Mouse (Mus musculus): ENCODE measurements around the gene Jmjd8. TPM values are rescaled to one million over a fixed set of nuclear protein-coding genes. Genes with fewer than 3 reads are reported as not detected.

Jmjd8 gene
- polyA plus RNA-seq, 2 experiments: 13.7 to 17.3 TPM

DNA sequence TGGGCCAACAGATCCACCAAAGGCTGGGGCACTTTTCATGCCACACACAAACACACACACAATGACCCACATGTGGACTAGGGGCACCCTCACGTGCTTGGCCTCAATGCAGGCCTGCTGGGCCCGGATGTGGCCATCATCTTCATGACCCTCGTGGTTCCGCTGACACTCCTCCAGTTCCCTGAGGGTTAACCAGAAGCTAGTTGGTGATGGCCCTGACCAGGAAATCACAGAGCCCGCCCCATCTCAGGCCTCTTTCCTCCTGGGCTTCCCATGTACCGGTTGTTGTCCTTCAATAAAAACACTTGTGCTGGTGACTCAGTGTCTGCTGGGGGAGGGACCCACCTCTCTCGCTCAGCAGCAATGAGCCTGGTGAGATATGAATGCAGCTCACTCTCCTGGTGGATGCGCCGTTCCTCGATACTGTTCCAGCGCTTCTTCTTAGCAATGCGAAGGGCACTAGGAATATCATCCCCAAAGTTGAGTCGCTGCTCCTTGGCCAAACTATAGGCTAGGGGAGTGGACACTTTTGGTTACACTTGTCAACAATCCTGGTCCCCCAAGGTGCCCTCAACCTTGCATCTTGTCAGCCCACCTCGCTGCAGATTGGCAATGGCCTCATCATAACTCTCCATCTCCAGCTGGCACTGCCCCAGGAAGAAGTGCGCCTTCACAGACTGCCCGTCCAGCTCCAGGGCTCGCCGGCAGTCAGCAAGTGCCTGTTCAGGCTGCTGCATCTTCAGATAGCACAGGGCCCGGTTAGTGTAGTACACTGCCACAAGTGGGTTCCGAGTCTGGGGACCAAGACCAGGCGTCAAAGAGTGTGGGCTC, 3.0 kb downstream of the Jmjd8 start:
- Histone ChIP-seq H3K27ac (peak overlapping the region; percentile 38), H3K4me3 (ENCODE audit: insufficient read depth in 1 of 2, low read depth in 2 of 2, low read length in 2 of 2) (peak overlapping the region; percentile 70 to 74), H3K4me2 (ENCODE audit: low read depth) (peak overlapping the region; percentile 83), H3K9me3 (ENCODE audit: control insufficient read depth, low read length) (no peaks in the 10 kb centered on the region), H3K4me1 (replicated peaks; ENCODE audit: control insufficient read depth in 2 of 2, insufficient read depth in 2 of 2, low read length in 1 of 2) (peaks cover 10 to 16% of the 10 kb centered on the region in 2 experiments), H3K27me3 (ENCODE audit: control insufficient read depth, insufficient read depth, low read length) (no peaks in the 10 kb centered on the region), H3K9ac (replicated peaks) (peak overlapping the region; percentile 63), H3K36me3 (replicated peaks; ENCODE audit: control insufficient read depth, insufficient read depth, low read depth) (peaks cover 11% of the 10 kb centered on the region)
- TF ChIP-seq EP300 (IDR thresholded peaks at IDR 0.05; ENCODE audit: low read depth) (no peak), CTCF (IDR thresholded peaks at IDR 0.05; ENCODE audit: low read depth) (no peak)
- WGBS (ENCODE audit: insufficient replicate concordance): 43% methylated on average over 21 of the region's 21 CpGs
- ATAC-seq (ENCODE audit: insufficient read depth): no peak
- no peak for DNase-seq (ENCODE audit: low read depth in 3 of 3, low spot score in 3 of 3)

DNA sequence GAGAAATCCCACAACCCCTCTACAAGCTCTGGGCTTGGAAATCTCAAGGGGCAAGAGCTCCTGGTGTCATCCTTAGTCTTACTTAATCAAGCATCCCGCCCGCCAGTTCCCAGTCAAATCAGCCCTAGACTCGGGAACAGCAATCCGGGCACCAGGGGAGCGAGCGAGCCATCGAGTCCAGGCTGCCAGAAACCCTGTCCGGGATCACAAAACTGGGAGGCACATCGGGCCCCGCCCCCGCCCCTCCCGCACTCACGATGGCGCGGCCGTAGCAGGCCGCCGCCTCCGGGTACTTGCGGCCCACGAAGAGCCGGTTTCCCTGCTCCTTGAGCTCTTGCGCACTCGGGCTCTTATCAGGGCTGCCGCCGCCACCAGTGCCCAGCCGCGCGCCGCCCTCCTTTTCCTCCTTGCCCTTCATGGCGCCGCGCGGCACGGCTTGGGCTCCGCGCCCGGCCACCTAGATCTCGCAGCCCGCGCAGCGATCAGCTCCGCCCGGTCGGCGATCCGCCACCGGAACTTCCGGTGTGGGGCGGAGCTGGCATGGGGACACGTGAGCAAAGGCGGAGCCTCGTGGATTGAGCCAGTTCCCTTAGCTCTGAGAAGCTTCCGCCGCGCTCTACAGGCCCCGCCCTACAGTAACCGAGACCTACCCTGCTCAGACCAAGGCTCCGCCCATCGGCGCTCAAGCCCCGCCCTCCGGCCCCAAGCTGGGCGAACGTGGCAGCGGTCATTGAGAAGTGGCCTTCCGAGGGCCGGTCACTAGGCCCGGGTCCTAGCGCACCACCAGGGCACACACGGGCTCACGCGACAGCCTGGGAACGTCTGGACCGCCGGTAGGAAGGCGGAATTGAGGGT, 4.0 kb downstream of the Jmjd8 start:
- WGBS (ENCODE audit: insufficient replicate concordance): under 1% methylated on average over 77 of the region's 77 CpGs
- peaks cover 11% of the 10 kb centered on the region for H3K36me3 ChIP-seq (replicated peaks; ENCODE audit: control insufficient read depth, insufficient read depth, low read depth)

DNA sequence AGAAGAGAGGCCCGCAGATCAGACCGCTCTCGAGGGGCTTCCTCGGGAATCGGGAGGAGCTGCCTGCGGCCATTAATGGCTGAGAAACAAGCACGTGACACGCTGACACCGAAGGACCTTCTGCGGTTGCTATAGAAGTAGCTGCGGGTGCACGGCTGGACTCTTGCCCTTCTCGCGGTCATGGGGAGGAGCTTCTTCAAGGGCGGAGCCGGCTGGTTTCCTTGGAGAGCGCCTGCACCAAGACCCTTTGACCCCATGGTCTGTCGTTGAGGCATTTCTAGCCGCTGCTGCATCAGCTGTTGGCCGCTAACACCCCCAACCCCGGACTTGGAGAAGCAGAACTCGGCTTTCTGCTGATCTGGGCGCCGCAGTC, 4.6 kb downstream of the Jmjd8 start, which contains the start of gene Stub1:
TSS of gene Stub1 (minus strand) at position 114 of the 373 bp plus-strand sequence.
- ATAC-seq (ENCODE audit: insufficient read depth): peak; percentile 66
- Histone ChIP-seq H3K27ac (peak within 1 kb of the TSS; percentile 72), H3K4me3 (ENCODE audit: insufficient read depth in 1 of 2, low read depth in 2 of 2, low read length in 2 of 2) (peak within 1 kb of the TSS; percentile 70 to 74), H3K4me1 (replicated peaks; ENCODE audit: control insufficient read depth in 2 of 2, insufficient read depth in 2 of 2, low read length in 1 of 2) (peaks cover 11 to 19% of the 10 kb centered on the region in 2 experiments), H3K36me3 (replicated peaks; ENCODE audit: control insufficient read depth, insufficient read depth, low read depth) (peaks cover 11% of the 10 kb centered on the region), H3K4me2 (ENCODE audit: low read depth) (peak within 1 kb of the TSS; percentile 83), H3K9ac (replicated peaks) (peak within 1 kb of the TSS; percentile 66), H3K9me3 (ENCODE audit: control insufficient read depth, low read length) (no peaks in the 10 kb centered on the region), H3K27me3 (ENCODE audit: control insufficient read depth, insufficient read depth, low read length) (no peaks in the 10 kb centered on the region)
- no peak for TF ChIP-seq CTCF (IDR thresholded peaks at IDR 0.05; ENCODE audit: low read depth)
- TF ChIP-seq EP300 (IDR thresholded peaks at IDR 0.05; ENCODE audit: low read depth): no peak
- DNase-seq (ENCODE audit: low read depth in 3 of 3, low spot score in 3 of 3): peak; percentile 67 to 73 (median 69)
- WGBS (ENCODE audit: insufficient replicate concordance): under 1% methylated on average over 24 of the region's 24 CpGs

More for the DNA sequence above, 4.0 kb downstream of the Jmjd8 start:
- TF ChIP-seq EP300 (IDR thresholded peaks at IDR 0.05; ENCODE audit: low read depth) (no peak), CTCF (IDR thresholded peaks at IDR 0.05; ENCODE audit: low read depth) (peak; percentile 17; the same call in 1 of the 2 replicates)
- peak overlapping the region; percentile 83 for H3K4me2 ChIP-seq (ENCODE audit: low read depth)
- peak overlapping the region; percentile 72 for H3K27ac ChIP-seq
- peaks cover 11 to 20% of the 10 kb centered on the region in 2 experiments for H3K4me1 ChIP-seq (replicated peaks; ENCODE audit: control insufficient read depth in 2 of 2, insufficient read depth in 2 of 2, low read length in 1 of 2)
- peak; percentile 98 to 99 (median 99) for DNase-seq (ENCODE audit: low read depth in 3 of 3, low spot score in 3 of 3)
- H3K4me3 ChIP-seq (ENCODE audit: insufficient read depth in 1 of 2, low read depth in 2 of 2, low read length in 2 of 2): peak overlapping the region; percentile 70 to 74
- no peaks in the 10 kb centered on the region for H3K27me3 ChIP-seq (ENCODE audit: control insufficient read depth, insufficient read depth, low read length)
- peak; percentile 90 for ATAC-seq (ENCODE audit: insufficient read depth)
- H3K9ac ChIP-seq (replicated peaks): peak overlapping the region; percentile 66
- H3K9me3 ChIP-seq (ENCODE audit: control insufficient read depth, low read length): no peaks in the 10 kb centered on the region

DNA sequence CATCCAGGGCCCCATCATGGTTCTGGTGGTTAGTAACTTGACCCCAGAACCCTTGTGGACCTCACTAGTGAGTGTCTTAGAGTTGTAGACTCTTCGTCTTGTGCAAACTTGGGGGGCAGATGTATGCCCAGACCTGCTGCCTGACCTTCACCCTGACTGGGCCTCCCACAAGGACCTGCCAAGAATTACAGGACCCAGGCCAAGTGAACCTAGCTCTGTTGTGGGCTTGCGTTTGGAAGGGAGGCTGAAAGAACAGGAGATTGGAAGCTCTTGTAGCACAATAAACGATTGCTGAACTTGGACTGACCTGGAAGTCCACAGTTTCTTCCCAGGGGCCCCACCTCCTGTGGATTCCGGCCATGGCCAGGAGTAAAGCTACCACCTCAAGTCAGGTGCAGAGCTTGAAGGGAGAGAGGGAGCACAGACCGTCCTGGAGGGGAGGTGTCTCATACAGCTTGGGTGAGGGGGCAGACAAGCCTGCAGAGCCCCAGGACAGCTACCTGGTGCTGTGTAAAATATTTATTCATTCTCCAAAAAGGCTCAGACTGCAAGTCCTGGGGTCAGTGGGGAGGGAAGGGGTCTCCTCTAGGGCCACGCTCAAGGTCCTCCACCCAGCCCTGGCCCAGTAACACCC, 5.4 kb downstream of the Jmjd8 start:
- TF ChIP-seq CTCF (IDR thresholded peaks at IDR 0.05; ENCODE audit: low read depth) (no peak), EP300 (IDR thresholded peaks at IDR 0.05; ENCODE audit: low read depth) (no peak)
- peak overlapping the region; percentile 47 for H3K27ac ChIP-seq

More for the DNA sequence above, 5.4 kb downstream of the Jmjd8 start:
- no peaks in the 10 kb centered on the region for H3K9me3 ChIP-seq (ENCODE audit: control insufficient read depth, low read length)
- H3K27me3 ChIP-seq (ENCODE audit: control insufficient read depth, insufficient read depth, low read length): no peaks in the 10 kb centered on the region
- no peak for DNase-seq (ENCODE audit: low read depth in 3 of 3, low spot score in 3 of 3)
- ATAC-seq (ENCODE audit: insufficient read depth): no peak
- H3K9ac ChIP-seq (replicated peaks): peak overlapping the region; percentile 66
- H3K36me3 ChIP-seq (replicated peaks; ENCODE audit: control insufficient read depth, insufficient read depth, low read depth): peaks cover 15% of the 10 kb centered on the region
- H3K4me2 ChIP-seq (ENCODE audit: low read depth): peak overlapping the region; percentile 83
- 41% methylated on average over 6 of the region's 6 CpGs for WGBS (ENCODE audit: insufficient replicate concordance)
- peak overlapping the region; percentile 63 to 70 for H3K4me3 ChIP-seq (ENCODE audit: insufficient read depth in 1 of 2, low read depth in 2 of 2, low read length in 2 of 2)
- peaks cover 9 to 17% of the 10 kb centered on the region in 2 experiments for H3K4me1 ChIP-seq (replicated peaks; ENCODE audit: control insufficient read depth in 2 of 2, insufficient read depth in 2 of 2, low read length in 1 of 2)

All from liver, embryonic 14.5 days (tissue).